Mouse (Mus musculus): ENCODE results near the gene Platr17.

DNA sequence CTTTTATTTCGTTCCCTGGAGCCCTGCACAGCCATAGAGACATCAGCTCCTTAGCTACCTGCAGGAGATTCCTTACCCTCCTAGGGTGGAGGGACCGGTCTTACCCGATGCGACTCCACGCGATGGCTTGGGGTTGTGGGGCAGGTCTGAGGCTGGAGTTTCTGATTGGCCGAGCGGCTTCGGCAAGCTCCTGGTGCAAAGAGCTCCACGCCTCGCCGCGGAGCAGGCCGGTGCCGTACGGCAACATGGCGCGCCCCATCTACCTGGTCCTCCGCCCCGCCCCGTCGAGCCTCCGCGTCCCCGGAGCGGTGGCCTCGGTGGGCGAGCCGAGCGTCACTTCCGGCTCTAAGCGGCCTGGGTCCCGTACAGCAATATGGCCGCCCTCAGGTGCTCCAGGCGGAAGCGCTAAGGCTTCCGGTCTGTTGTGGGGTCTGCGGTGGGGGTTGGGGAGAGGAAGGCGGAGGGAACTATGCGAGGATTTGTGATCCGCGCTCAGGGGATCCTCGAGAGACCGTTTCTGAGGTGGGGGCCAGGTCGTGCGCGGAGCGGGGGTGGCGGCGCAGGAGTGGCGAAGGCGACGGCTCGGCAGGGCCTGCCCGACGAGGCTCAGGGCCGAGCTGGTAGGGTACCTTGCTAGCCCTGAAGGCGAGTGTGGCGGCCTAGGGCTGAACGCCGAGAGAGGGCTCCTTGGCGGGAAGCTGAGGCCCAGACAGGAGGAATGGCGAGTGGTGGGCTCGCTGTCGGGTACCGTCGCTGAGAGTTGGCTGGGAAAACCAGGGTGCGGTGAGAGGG, 4.3 kb downstream of the Platr17 start, which contains the start of gene Daxx:
- TF ChIP-seq CTCF (IDR thresholded peaks at IDR 0.05; ENCODE audit: extremely low read depth, insufficient read depth, low read length) (no peak), POLR2A (IDR thresholded peaks at IDR 0.05; ENCODE audit: extremely low read depth, insufficient read depth, low read length) (peak; percentile 80)
